Mouse (Mus musculus) v-Abl transformed pro-B cells (cell line): ENCODE measurements around the gene Plekha8.

Source experiments
- in situ Hi-C, 2 experiments: fragments of 400-800 bp; cut with MboI; formaldehyde crosslinking; loops; one replicate each; pipeline ENCODE4 v1.15.1; 2025; ENCODE audit not compliant: unreplicated experiment in 2 of 2

Plekha8 gene

GRCm38 (mm10) chr6:54586175-54586574 is 8.7 kb upstream of the Plekha8 start:
- in situ Hi-C loops = loop anchor here (5.0 to 10.0 kb wide), 4 partner anchors 329 to 581 kb away; partner anchors contain the start of gene Ggct (in 2 of the 2)

GRCm38 (mm10) chr6:54586911-54587310 is 8.0 kb upstream of the Plekha8 start:
- in situ Hi-C loops = loop anchor here (5.0 to 10.0 kb wide), 4 partner anchors 328 to 580 kb away; partner anchors contain the start of gene Ggct (in 2 of the 2)

- in situ Hi-C loops = loop anchor here (5.0 to 10.0 kb wide), 4 partner anchors 327 to 580 kb away; partner anchors contain the start of gene Ggct (in 2 of the 2)
Observed at GRCm38 (mm10) chr6:54587683-54588082, 7.2 kb upstream of the Plekha8 start.

- in situ Hi-C loops = loop anchor here (5.0 to 10.0 kb wide), 4 partner anchors 327 to 579 kb away; partner anchors contain the start of gene Ggct (in 2 of the 2)
Observed at GRCm38 (mm10) chr6:54588212-54588611, 6.7 kb upstream of the Plekha8 start.

GRCm38 (mm10) chr6:54590691-54591090 is 4.2 kb upstream of the Plekha8 start:
- in situ Hi-C loops = loop anchor here (5.0 to 10.0 kb wide), 2 partner anchors 214 to 217 kb away; no protein-coding TSS in a partner anchor

GRCm38 (mm10) chr6:54591778-54592177 is 3.1 kb upstream of the Plekha8 start:
- in situ Hi-C loops = loop anchor here (5.0 to 10.0 kb wide), 2 partner anchors 213 to 216 kb away; no protein-coding TSS in a partner anchor

GRCm38 (mm10) chr6:54592938-54593535 is 1.9 kb upstream of the Plekha8 start:
- in situ Hi-C loops = loop anchor here (5.0 to 10.0 kb wide), 2 partner anchors 212 to 214 kb away; no protein-coding TSS in a partner anchor

GRCm38 (mm10) chr6:54593766-54594468 is 994 bp upstream of the Plekha8 start:
- in situ Hi-C loops = loop anchor here (5.0 to 10.0 kb wide), 2 partner anchors 211 to 213 kb away; no protein-coding TSS in a partner anchor

GRCm38 (mm10) chr6:54595330-54595878 is 493 bp downstream of the Plekha8 start:
- in situ Hi-C loops = loop anchor here (5.0 to 10.0 kb wide), 3 partner anchors 82 to 209 kb away; partner anchors contain the start of gene Mturn (in 1 of the 2)

- in situ Hi-C loops = loop anchor here (5.0 to 10.0 kb wide), 3 partner anchors 80 to 208 kb away; partner anchors contain the start of gene Mturn (in 1 of the 2)
Observed at GRCm38 (mm10) chr6:54597208-54597607, 2.3 kb downstream of the Plekha8 start, which contains the start of gene Fkbp14. Gene Fkbp14 (minus strand): TSS chr6:54597308.

GRCm38 (mm10) chr6:54597711-54598110 is 2.8 kb downstream of the Plekha8 start:
- in situ Hi-C loops = loop anchor here (5.0 to 10.0 kb wide), 3 partner anchors 80 to 207 kb away; partner anchors contain the start of gene Mturn (in 1 of the 2)

- in situ Hi-C loops = loop anchor here in 1 of 2 experiments (5.0 kb wide), 1 partner anchor 321 kb away; no protein-coding TSS in a partner anchor
Observed at GRCm38 (mm10) chr6:54600681-54601347, 5.9 kb downstream of the Plekha8 start.

GRCm38 (mm10) chr6:54602891-54603290 is 8.0 kb downstream of the Plekha8 start:
- in situ Hi-C loops = loop anchor here in 1 of 2 experiments (5.0 kb wide), 1 partner anchor 319 kb away; no protein-coding TSS in a partner anchor

- in situ Hi-C loops = loop anchor here in 1 of 2 experiments (5.0 kb wide), 1 partner anchor 318 kb away; no protein-coding TSS in a partner anchor
Observed at GRCm38 (mm10) chr6:54604001-54604715, 9.2 kb downstream of the Plekha8 start.

- in situ Hi-C loops = no loop called here
Observed at GRCm38 (mm10) chr6:54606241-54606640, 11.3 kb downstream of the Plekha8 start.

- in situ Hi-C loops = no loop called here
Observed at GRCm38 (mm10) chr6:54617363-54617762, 22.5 kb downstream of the Plekha8 start.

- in situ Hi-C loops = no loop called here
Observed at GRCm38 (mm10) chr6:54619530-54619929, 24.6 kb downstream of the Plekha8 start.

- in situ Hi-C loops = no loop called here
Observed at GRCm38 (mm10) chr6:54620357-54620756, 25.4 kb downstream of the Plekha8 start.

- in situ Hi-C loops = no loop called here
Observed at GRCm38 (mm10) chr6:54628381-54628780, 33.5 kb downstream of the Plekha8 start.
